Mouse (Mus musculus) erythroid progenitor cell, adult 5-6 weeks (primary cell): ENCODE data around the gene Tinag. TPM values are rescaled to one million over a fixed set of nuclear protein-coding genes. Genes with fewer than 3 reads are reported as not detected.
"Not testable (repeated sequence)": the region's sequence is repeated elsewhere in the genome, so short reads cannot be mapped to it uniquely, and the experiment has no call there.

ENCODE experiments used
- ATAC-seq: replicated peaks from 2 replicates; pipeline ENCODE4 v1.8.0; 2016; ENCODE audit warnings: moderate number of reproducible peaks, mild to moderate bottlenecking, moderate TSS enrichment, inconsistent platforms; ENCODE audit not compliant: poor library complexity, low FRiP score, severe bottlenecking
- total RNA-seq, 2 experiments: library from RNA; stranded (forward) in 1 of 2; stranded (reverse) in 1 of 2; fragments of 150-400 nt in 1 of 2; fragments of 186-747, 209-891 nt in 1 of 2; gene quantifications; 2 replicates each; pipeline versions ENCODE4 v1.2.3 to v1.2.4; 2015 to 2017; ENCODE audit warnings: low replicate concordance in 2 of 2

The Tinag gene
- not detected in 2 replicates for total RNA-seq (2015; ENCODE audit: low replicate concordance)
- not detected in 2 replicates for total RNA-seq (2017; ENCODE audit: low replicate concordance)

- no peak for ATAC-seq
Observed at GRCm38 (mm10) chr9:77045585-77045984, at the start of gene Tinag. Gene Tinag (minus strand): TSS chr9:77045794.

- ATAC-seq = not testable (repeated sequence)
Observed at GRCm38 (mm10) chr9:77083221-77083620, 37.6 kb upstream of the Tinag start.

DNA sequence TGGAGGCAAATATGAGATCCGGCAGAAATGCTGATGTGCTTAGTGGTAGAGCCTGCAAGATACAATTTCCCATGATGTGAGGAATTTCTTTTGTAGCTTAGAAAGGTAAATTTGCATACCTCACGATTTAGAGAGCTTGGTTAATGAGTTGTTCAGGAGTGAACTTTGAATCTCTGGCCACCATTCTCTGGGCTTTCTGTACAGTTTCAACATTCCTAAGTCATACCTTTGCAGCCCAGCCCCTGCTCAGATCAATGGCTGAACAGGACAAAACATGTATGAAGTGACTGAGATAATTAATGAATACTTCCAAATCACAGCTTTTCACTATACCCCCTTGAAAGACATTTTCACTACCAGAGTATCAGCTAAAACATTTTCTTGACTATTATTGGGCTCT lies 26.1 kb upstream of the Tinag start:
- ATAC-seq = no peak

GRCm38 (mm10) chr9:77056611-77057010 lies 11.0 kb upstream of the Tinag start:
- ATAC-seq = no peak

DNA sequence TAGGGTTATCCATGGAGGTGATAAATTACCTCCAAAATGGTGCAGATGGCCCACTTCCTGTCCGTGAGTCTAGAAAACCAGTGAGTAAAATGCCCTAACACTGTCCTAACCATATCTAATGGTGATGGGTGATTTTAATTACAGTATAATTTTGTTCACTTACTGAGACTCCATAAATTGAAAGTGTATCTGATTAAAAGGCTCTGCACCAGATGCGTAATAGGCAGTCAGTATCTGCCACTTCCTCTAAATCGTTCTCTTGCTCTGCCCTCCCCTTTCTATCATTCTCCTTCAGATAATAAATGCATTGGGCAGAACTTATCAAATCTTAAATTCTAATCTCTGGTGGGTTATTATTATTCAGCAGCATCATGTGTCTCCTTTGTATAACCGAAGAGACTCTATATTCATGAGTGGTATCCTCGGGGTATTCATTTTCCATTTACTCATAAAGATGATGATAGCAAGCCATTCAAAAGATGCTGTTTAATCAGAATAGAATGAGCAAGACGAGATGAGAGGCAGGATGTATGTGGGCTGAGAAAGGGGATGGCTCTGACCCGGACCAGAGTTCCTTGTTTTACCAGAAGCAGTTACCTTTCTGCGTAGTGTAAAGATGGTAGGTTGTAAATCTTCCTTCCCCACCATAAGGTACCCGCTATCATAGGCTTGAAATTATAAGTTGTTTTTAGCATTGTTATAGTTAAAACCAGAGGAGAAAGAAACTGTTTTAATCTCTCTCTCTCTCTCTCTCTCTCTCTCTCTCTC lies 9.0 kb upstream of the Tinag start:
- ATAC-seq = no peak

GRCm38 (mm10) chr9:77051406-77051805 lies 5.8 kb upstream of the Tinag start:
- ATAC-seq = no peak

DNA sequence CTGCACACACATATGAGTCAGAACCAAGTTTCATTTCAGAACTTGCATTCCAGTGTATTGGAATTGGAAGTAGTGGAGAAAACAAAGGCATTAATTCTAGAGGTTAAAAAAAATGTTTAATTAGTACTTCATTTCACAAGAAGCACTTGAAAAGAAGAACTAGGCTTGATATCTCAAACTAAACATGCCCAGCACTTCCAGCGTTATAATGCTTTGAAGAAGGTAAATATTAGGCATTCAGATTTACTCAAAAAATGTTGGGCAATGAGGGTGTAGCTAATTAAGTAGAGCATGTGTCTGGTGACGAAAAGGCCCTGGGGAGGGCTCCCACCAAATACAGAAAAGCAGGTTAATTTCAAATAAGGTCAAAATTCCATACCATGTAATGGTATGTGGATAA lies 4.1 kb upstream of the Tinag start:
- no peak for ATAC-seq

DNA sequence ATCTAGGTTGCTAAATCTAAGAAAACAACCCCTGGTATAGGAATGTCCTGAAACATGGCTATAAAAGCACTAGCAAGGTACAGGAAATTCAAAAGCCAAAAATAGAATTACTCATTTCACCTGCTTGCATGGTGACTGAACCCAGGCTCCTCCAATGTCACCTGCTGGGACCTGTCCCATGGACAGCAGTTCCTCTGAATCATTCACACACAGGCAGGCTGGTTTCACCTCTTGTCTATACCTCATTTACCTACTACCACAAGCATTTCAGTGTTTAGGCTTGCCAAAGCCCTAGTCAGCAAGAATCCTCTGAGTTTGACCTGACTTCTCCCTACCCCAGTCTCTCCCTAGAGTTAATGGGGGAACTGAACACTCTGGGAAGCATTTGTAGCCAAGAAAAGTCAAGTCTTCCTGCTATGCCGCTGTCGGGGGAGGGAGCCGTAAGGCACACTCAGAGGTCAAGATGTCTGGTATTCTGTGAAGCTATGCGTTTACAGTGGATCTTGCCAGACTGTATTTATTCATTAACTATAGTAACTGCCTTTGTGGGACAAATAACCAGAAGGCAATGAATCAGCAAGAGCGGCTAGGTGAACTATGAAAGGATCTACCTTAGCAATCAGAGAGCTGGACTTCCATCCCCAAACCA lies 597 bp upstream of the Tinag start:
- ATAC-seq = no peak

GRCm38 (mm10) chr9:77035361-77035760 lies 10.2 kb downstream of the Tinag start:
- no peak for ATAC-seq

GRCm38 (mm10) chr9:77032430-77033154 lies 13.0 kb downstream of the Tinag start:
- ATAC-seq = no peak

DNA sequence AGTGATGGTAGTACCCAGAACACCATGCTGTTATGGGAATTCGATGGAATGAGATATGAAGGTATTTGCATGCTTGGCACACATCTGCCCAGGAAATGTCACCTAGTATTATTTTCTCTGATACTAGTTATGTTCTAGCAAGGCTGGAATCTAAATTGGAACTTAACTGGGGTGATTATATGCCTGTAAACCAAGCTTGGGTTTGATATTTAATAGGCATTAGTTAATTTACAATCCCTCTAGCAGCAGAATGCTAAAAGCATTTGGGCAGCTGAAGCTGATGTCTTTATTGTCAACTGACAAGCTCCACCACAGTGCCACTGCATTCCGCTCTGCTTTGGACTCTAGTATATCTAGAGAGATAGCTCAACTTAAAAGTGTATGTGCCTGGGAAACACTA lies 20.3 kb downstream of the Tinag start:
- ATAC-seq = no peak

DNA sequence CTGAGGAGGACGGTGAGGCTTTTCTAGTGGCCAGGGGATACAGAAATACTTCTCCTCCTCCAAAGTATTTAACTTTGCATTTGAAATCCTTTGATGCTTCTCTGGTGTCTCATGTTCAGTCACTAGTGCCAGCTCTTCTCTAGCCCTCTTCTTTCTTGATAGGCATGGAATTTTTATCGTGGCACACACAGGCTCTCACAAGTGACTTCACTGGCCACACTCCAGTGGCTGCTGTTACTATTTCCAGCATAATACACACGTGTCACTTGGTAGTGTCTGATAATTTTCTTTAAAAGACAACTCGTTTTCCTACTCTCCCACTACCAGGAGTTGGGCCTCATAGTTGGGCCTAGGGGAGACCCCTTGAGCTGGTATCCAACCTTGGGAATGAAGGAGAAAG lies 26.7 kb downstream of the Tinag start:
- ATAC-seq = no peak

DNA sequence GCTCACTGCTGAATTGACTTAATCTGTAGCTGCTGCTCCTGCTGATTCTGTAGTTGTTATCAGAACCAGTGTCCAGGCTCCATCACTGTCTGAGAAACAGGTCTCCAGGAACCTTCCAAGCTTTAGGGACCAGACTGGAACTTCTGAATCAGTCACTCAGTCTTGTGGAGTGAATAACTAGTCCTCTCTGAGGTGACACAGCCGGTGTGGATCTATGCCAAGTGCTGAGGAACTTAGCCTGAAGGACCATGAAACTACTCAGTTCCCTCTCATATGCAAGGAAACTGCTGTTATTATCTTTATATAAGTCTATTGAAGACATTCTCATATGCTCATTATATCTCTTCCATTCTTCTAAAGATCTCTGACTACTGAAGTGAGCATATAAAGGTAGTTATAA lies 49.6 kb downstream of the Tinag start:
- no peak for ATAC-seq

DNA sequence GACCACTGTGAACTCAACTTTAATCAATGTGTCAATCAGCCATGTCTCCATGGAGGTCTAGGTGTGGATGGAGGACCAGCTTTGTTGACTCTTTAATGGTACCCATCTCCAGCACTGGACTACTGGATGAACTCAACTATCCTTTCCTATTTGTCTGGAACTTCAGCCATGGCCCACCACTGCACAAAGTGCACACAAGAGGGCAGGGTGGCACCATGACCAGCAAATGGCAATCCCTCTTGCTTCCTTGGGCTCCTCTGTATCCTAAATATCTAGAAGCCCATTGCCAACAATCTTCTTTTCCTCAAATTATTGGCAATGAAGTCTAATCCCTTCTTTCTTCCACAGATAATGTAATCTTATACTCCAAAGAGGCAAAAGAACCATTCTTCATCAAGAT lies 55.6 kb downstream of the Tinag start:
- no peak for ATAC-seq

DNA sequence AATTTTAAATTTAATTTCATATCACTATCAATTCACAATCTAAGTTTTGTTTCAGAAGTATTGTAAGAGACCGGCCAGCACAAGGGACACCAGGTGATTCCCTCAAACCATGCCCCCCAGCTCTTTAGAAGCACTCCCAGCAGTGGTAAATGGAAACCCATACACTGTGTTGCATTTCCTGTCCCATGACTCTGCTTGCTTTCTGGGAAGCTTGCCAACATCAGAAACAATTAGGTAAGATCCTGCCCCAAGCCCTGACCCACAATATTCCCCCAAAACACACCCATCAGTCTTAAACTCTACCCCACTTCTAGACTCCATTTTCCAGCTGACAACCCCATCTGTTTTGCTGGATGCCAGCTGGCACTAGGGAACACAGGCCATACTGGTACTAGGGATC lies 110.8 kb downstream of the Tinag start:
- ATAC-seq = no peak

- no peak for ATAC-seq
Observed at GRCm38 (mm10) chr9:76915093-76915661, 130.4 kb downstream of the Tinag start.
